Mouse (Mus musculus): Measurements from ENCODE around the gene Cap2. TPM values are rescaled to one million over a fixed set of nuclear protein-coding genes. Genes with fewer than 3 reads are reported as not detected.
A peak's percentile ranks its signal among the peaks of the same experiment; 100 is the strongest.

The Cap2 gene
- polyA plus RNA-seq, 1 experiment from 2014 or later, result 18.3 TPM

- WGBS, result under 1% methylated on average over 46 of the region's 46 CpGs
- H3K27me3 ChIP-seq (ENCODE audit: control insufficient read depth, insufficient read depth, low read length), result no peaks in the 10 kb centered on the region
- H3K9me3 ChIP-seq (replicated peaks; ENCODE audit: control insufficient read depth, low read length), result no peaks in the 10 kb centered on the region
- peak within 1 kb of the TSS; percentile 86 for H3K4me3 ChIP-seq (replicated peaks; ENCODE audit: low read length)
- peak within 1 kb of the TSS; percentile 83 for H3K4me2 ChIP-seq (ENCODE audit: low read depth, low read length)
- H3K4me1 ChIP-seq (ENCODE audit: control insufficient read depth, insufficient read depth, low read length), result peaks cover 5% of the 10 kb centered on the region; the same call in 1 of the 2 replicates
- peak within 1 kb of the TSS; percentile 66 for H3K27ac ChIP-seq (ENCODE audit: low read length)
- peak; percentile 97 for ATAC-seq (ENCODE audit: insufficient read depth, low FRiP score)
- peak within 1 kb of the TSS; percentile 94 for H3K9ac ChIP-seq (ENCODE audit: low read length)
- H3K36me3 ChIP-seq (ENCODE audit: control insufficient read depth, insufficient read depth, low read length), result 0 out of 2 replicates have a peak, but pooled peaks cover 3% of the 10 kb centered on the region
These were observed 167.5 kb downstream of the Cap2 start, which contains the start of gene Fam8a1 for GRCm38 (mm10) chr13:46669048-46669619. Fam8a1 (plus strand) TSS chr13:46669522.

- Histone ChIP-seq H3K4me3 (replicated peaks; ENCODE audit: low read length) (peak overlapping the region; percentile 86), H3K27ac (ENCODE audit: low read length) (peak overlapping the region; percentile 66), H3K9ac (ENCODE audit: low read length) (peak overlapping the region; percentile 94), H3K36me3 (ENCODE audit: control insufficient read depth, insufficient read depth, low read length) (0 out of 2 replicates have a peak, but pooled peaks cover 3% of the 10 kb centered on the region), H3K27me3 (ENCODE audit: control insufficient read depth, insufficient read depth, low read length) (no peaks in the 10 kb centered on the region), H3K9me3 (replicated peaks; ENCODE audit: control insufficient read depth, low read length) (no peaks in the 10 kb centered on the region), H3K4me1 (ENCODE audit: control insufficient read depth, insufficient read depth, low read length) (peaks cover 5% of the 10 kb centered on the region; the same call in 1 of the 2 replicates), H3K4me2 (ENCODE audit: low read depth, low read length) (peak overlapping the region; percentile 83)
- ATAC-seq (ENCODE audit: insufficient read depth, low FRiP score), result peak; percentile 65; the same call in 1 of the 2 replicates
- WGBS, result under 1% methylated on average over 77 of the region's 96 CpGs
These were observed 168.1 kb downstream of the Cap2 start for GRCm38 (mm10) chr13:46669620-46670271.

GRCm38 (mm10) chr13:46670514-46670913 lies 168.9 kb downstream of the Cap2 start:
- H3K4me2 ChIP-seq (ENCODE audit: low read depth, low read length), result peak overlapping the region; percentile 83
- WGBS, result 59% methylated on average over 9 of the region's 9 CpGs
- H3K9ac ChIP-seq (ENCODE audit: low read length), result peak overlapping the region; percentile 94
- no peak overlapping the region for H3K27ac ChIP-seq (ENCODE audit: low read length)
- H3K36me3 ChIP-seq (ENCODE audit: control insufficient read depth, insufficient read depth, low read length), result 0 out of 2 replicates have a peak, but pooled peaks cover 3% of the 10 kb centered on the region
- no peaks in the 10 kb centered on the region for H3K9me3 ChIP-seq (replicated peaks; ENCODE audit: control insufficient read depth, low read length)
- no peaks in the 10 kb centered on the region for H3K27me3 ChIP-seq (ENCODE audit: control insufficient read depth, insufficient read depth, low read length)
- no peak for ATAC-seq (ENCODE audit: insufficient read depth, low FRiP score)
- peaks cover 5% of the 10 kb centered on the region; the same call in 1 of the 2 replicates for H3K4me1 ChIP-seq (ENCODE audit: control insufficient read depth, insufficient read depth, low read length)
- peak overlapping the region; percentile 86 for H3K4me3 ChIP-seq (replicated peaks; ENCODE audit: low read length)

GRCm38 (mm10) chr13:46674601-46675000 lies 173.0 kb downstream of the Cap2 start:
- H3K9ac ChIP-seq (ENCODE audit: low read length), result no peak overlapping the region
- no peaks in the 10 kb centered on the region for H3K27me3 ChIP-seq (ENCODE audit: control insufficient read depth, insufficient read depth, low read length)
- H3K4me3 ChIP-seq (replicated peaks; ENCODE audit: low read length), result no peak overlapping the region
- ATAC-seq (ENCODE audit: insufficient read depth, low FRiP score), result no peak
- no peaks in the 10 kb centered on the region for H3K9me3 ChIP-seq (replicated peaks; ENCODE audit: control insufficient read depth, low read length)
- H3K4me1 ChIP-seq (ENCODE audit: control insufficient read depth, insufficient read depth, low read length), result peaks cover 5% of the 10 kb centered on the region; the same call in 1 of the 2 replicates
- whole genome bisulfite sequencing, result 79% methylated on average over 2 of the region's 2 CpGs
- peaks cover 3% of the 10 kb centered on the region; the same call in 1 of the 2 replicates for H3K36me3 ChIP-seq (ENCODE audit: control insufficient read depth, insufficient read depth, low read length)
- H3K4me2 ChIP-seq (ENCODE audit: low read depth, low read length), result no peak overlapping the region
- no peak overlapping the region for H3K27ac ChIP-seq (ENCODE audit: low read length)

GRCm38 (mm10) chr13:46677721-46678120 lies 176.1 kb downstream of the Cap2 start:
- H3K36me3 ChIP-seq (ENCODE audit: control insufficient read depth, insufficient read depth, low read length), result peaks cover 3% of the 10 kb centered on the region
- H3K9me3 ChIP-seq (replicated peaks; ENCODE audit: control insufficient read depth, low read length), result no peaks in the 10 kb centered on the region
- WGBS, result 82% methylated on average over 4 of the region's 4 CpGs
- H3K27ac ChIP-seq (ENCODE audit: low read length), result no peak overlapping the region
- H3K4me2 ChIP-seq (ENCODE audit: low read depth, low read length), result no peak overlapping the region
- no peaks in the 10 kb centered on the region for H3K4me1 ChIP-seq (ENCODE audit: control insufficient read depth, insufficient read depth, low read length)
- no peak overlapping the region for H3K4me3 ChIP-seq (replicated peaks; ENCODE audit: low read length)
- H3K27me3 ChIP-seq (ENCODE audit: control insufficient read depth, insufficient read depth, low read length), result no peaks in the 10 kb centered on the region
- ATAC-seq (ENCODE audit: insufficient read depth, low FRiP score), result no peak
- no peak overlapping the region for H3K9ac ChIP-seq (ENCODE audit: low read length)

- Histone ChIP-seq H3K4me1 (ENCODE audit: control insufficient read depth, insufficient read depth, low read length) (no peaks in the 10 kb centered on the region), H3K4me2 (ENCODE audit: low read depth, low read length) (no peak overlapping the region), H3K4me3 (replicated peaks; ENCODE audit: low read length) (no peak overlapping the region), H3K36me3 (ENCODE audit: control insufficient read depth, insufficient read depth, low read length) (peaks cover 4% of the 10 kb centered on the region), H3K9ac (ENCODE audit: low read length) (no peak overlapping the region), H3K9me3 (replicated peaks; ENCODE audit: control insufficient read depth, low read length) (no peaks in the 10 kb centered on the region), H3K27ac (ENCODE audit: low read length) (no peak overlapping the region), H3K27me3 (ENCODE audit: control insufficient read depth, insufficient read depth, low read length) (no peaks in the 10 kb centered on the region)
- 84% methylated on average over 2 of the region's 2 CpGs for WGBS
- ATAC-seq (ENCODE audit: insufficient read depth, low FRiP score), result no peak
These were observed 181.3 kb downstream of the Cap2 start for GRCm38 (mm10) chr13:46682921-46683320.

- Histone ChIP-seq H3K27me3 (ENCODE audit: control insufficient read depth, insufficient read depth, low read length) (no peaks in the 10 kb centered on the region), H3K4me3 (replicated peaks; ENCODE audit: low read length) (no peak overlapping the region), H3K36me3 (ENCODE audit: control insufficient read depth, insufficient read depth, low read length) (peaks cover 4% of the 10 kb centered on the region), H3K9ac (ENCODE audit: low read length) (no peak overlapping the region), H3K4me1 (ENCODE audit: control insufficient read depth, insufficient read depth, low read length) (no peaks in the 10 kb centered on the region), H3K4me2 (ENCODE audit: low read depth, low read length) (no peak overlapping the region), H3K27ac (ENCODE audit: low read length) (no peak overlapping the region), H3K9me3 (replicated peaks; ENCODE audit: control insufficient read depth, low read length) (no peaks in the 10 kb centered on the region)
- no peak for ATAC-seq (ENCODE audit: insufficient read depth, low FRiP score)
- 65% methylated on average over 1 of the region's 1 CpGs for WGBS
These were observed 181.7 kb downstream of the Cap2 start for GRCm38 (mm10) chr13:46683370-46683769.

- no peaks in the 10 kb centered on the region for H3K4me1 ChIP-seq (ENCODE audit: control insufficient read depth, insufficient read depth, low read length)
- no peaks in the 10 kb centered on the region for H3K9me3 ChIP-seq (replicated peaks; ENCODE audit: control insufficient read depth, low read length)
- H3K36me3 ChIP-seq (ENCODE audit: control insufficient read depth, insufficient read depth, low read length), result peaks cover 10% of the 10 kb centered on the region; the same call in 1 of the 2 replicates
- WGBS, result 77% methylated on average over 4 of the region's 4 CpGs
- ATAC-seq (ENCODE audit: insufficient read depth, low FRiP score), result no peak
- no peak overlapping the region for H3K9ac ChIP-seq (ENCODE audit: low read length)
- H3K4me3 ChIP-seq (replicated peaks; ENCODE audit: low read length), result no peak overlapping the region
- H3K27ac ChIP-seq (ENCODE audit: low read length), result no peak overlapping the region
- H3K27me3 ChIP-seq (ENCODE audit: control insufficient read depth, insufficient read depth, low read length), result no peaks in the 10 kb centered on the region
- no peak overlapping the region for H3K4me2 ChIP-seq (ENCODE audit: low read depth, low read length)
These were observed 189.1 kb downstream of the Cap2 start for GRCm38 (mm10) chr13:46690559-46691241.

Measured in stomach, embryonic 16.5 days (tissue).